Mouse (Mus musculus) left cerebral cortex, adult 2 months (tissue): ENCODE measurements around the gene Sorcs3. TPM values are rescaled to one million over a fixed set of nuclear protein-coding genes. Genes with fewer than 3 reads are reported as not detected.
A peak's percentile ranks its signal among the peaks of the same experiment; 100 is the strongest.

Experiments
- DNase-seq, 2 experiments: peaks; one replicate each; pipeline ENCODE4 v3.0.0; 2021 to 2022; ENCODE audit warnings: low spot score in 2 of 2, mixed read lengths in 1 of 2; ENCODE audit errors: extremely low spot score in 1 of 2
- H3K27ac ChIP-seq: fragments of 200-600 bp; 2 replicates; pipeline ENCODE4 v1.8.1; 2022
- H3K4me3 ChIP-seq: fragments of 200-600 bp; 2 replicates; pipeline ENCODE4 v1.8.1; 2022
- CTCF ChIP-seq: fragments of 200-600 bp; IDR thresholded peaks from 2 replicates; pipeline ENCODE4 v1.8.1; 2022; ENCODE audit warnings: antibody characterized with exemption, mild to moderate bottlenecking, moderate library complexity
- intact Hi-C: fragments of 180-260 bp; cut with DNase I; formaldehyde crosslinking; loops from one replicate; pipeline ENCODE4 v1.15.1; 2025
- total RNA-seq, 2 experiments: library from RNA; stranded (reverse); gene quantifications; 2 replicates each; pipeline ENCODE4 v1.2.3; 2021

Gene Sorcs3
- total RNA-seq, 2 experiments from 2014 or later = 38.8 to 51.0 TPM

- peak overlapping the region; percentile 65 for H3K4me3 ChIP-seq
- TF ChIP-seq CTCF = no peak
- DNase-seq = peak; percentile 37 to 44
- no peak overlapping the region for H3K27ac ChIP-seq
- intact Hi-C loops = loop anchor here (2.0 to 10.0 kb wide), 7 partner anchors 53 to 1527 kb away; no protein-coding TSS in a partner anchor
Observed at GRCm38 (mm10) chr19:48207731-48208370, 2.0 kb downstream of the Sorcs3 start.

GRCm38 (mm10) chr19:48215379-48215778 lies 9.6 kb downstream of the Sorcs3 start:
- DNase-seq = no peak

GRCm38 (mm10) chr19:48237786-48238372 lies 32.1 kb downstream of the Sorcs3 start:
- no peak overlapping the region for H3K27ac ChIP-seq
- DNase-seq = no peak
- TF ChIP-seq CTCF = no peak
- intact Hi-C loops = no loop called here
- H3K4me3 ChIP-seq = no peak overlapping the region

More at GRCm38 (mm10) chr19:48215379-48215778, 9.6 kb downstream of the Sorcs3 start:
- intact Hi-C loops = no loop called here
- no peak overlapping the region for H3K27ac ChIP-seq
- peak; percentile 52 for TF ChIP-seq CTCF
- no peak overlapping the region for H3K4me3 ChIP-seq

GRCm38 (mm10) chr19:48238391-48238790 lies 32.6 kb downstream of the Sorcs3 start:
- intact Hi-C loops = no loop called here
- TF ChIP-seq CTCF = no peak
- Histone ChIP-seq H3K4me3 (no peak overlapping the region), H3K27ac (no peak overlapping the region)
- DNase-seq = no peak

GRCm38 (mm10) chr19:48240960-48241359 lies 35.1 kb downstream of the Sorcs3 start:
- no peak for TF ChIP-seq CTCF
- no peak overlapping the region for H3K27ac ChIP-seq
- intact Hi-C loops = no loop called here
- H3K4me3 ChIP-seq = no peak overlapping the region
- peak in 1 of 2 experiments; percentile 15 for DNase-seq

GRCm38 (mm10) chr19:48244036-48244435 lies 38.2 kb downstream of the Sorcs3 start:
- no peak for DNase-seq
- intact Hi-C loops = no loop called here
- Histone ChIP-seq H3K27ac (no peak overlapping the region), H3K4me3 (no peak overlapping the region)
- no peak for TF ChIP-seq CTCF

- Histone ChIP-seq H3K4me3 (no peak overlapping the region), H3K27ac (no peak overlapping the region)
- DNase-seq = peak; percentile 52 to 67
- intact Hi-C loops = no loop called here
- TF ChIP-seq CTCF = no peak
Observed at GRCm38 (mm10) chr19:48259223-48259622, 53.4 kb downstream of the Sorcs3 start.

- H3K4me3 ChIP-seq = no peak overlapping the region
- peak; percentile 79 to 85 for DNase-seq
- TF ChIP-seq CTCF = no peak
- intact Hi-C loops = loop anchor here (2.0 kb wide), 2 partner anchors 54 to 108 kb away; partner anchors contain the start of gene Sorcs3
- H3K27ac ChIP-seq = peak overlapping the region; percentile 60
Observed at GRCm38 (mm10) chr19:48260671-48261070, 54.8 kb downstream of the Sorcs3 start.

GRCm38 (mm10) chr19:48263750-48264149 lies 57.9 kb downstream of the Sorcs3 start:
- no peak for TF ChIP-seq CTCF
- no peak overlapping the region for H3K4me3 ChIP-seq
- intact Hi-C loops = no loop called here
- H3K27ac ChIP-seq = no peak overlapping the region
- no peak for DNase-seq

- Histone ChIP-seq H3K4me3 (no peak overlapping the region), H3K27ac (no peak overlapping the region)
- no peak for DNase-seq
- TF ChIP-seq CTCF = no peak
- intact Hi-C loops = no loop called here
Observed at GRCm38 (mm10) chr19:48280273-48280672, 74.4 kb downstream of the Sorcs3 start.

GRCm38 (mm10) chr19:48282250-48282649 lies 76.4 kb downstream of the Sorcs3 start:
- intact Hi-C loops = no loop called here
- no peak for DNase-seq
- H3K4me3 ChIP-seq = no peak overlapping the region
- H3K27ac ChIP-seq = no peak overlapping the region
- no peak for TF ChIP-seq CTCF

- no peak for DNase-seq
- Histone ChIP-seq H3K27ac (no peak overlapping the region), H3K4me3 (no peak overlapping the region)
- no peak for TF ChIP-seq CTCF
- intact Hi-C loops = no loop called here
Observed at GRCm38 (mm10) chr19:48283217-48283616, 77.4 kb downstream of the Sorcs3 start.
